Mouse (Mus musculus): ENCODE measurements around the gene Ahdc1.

DNA sequence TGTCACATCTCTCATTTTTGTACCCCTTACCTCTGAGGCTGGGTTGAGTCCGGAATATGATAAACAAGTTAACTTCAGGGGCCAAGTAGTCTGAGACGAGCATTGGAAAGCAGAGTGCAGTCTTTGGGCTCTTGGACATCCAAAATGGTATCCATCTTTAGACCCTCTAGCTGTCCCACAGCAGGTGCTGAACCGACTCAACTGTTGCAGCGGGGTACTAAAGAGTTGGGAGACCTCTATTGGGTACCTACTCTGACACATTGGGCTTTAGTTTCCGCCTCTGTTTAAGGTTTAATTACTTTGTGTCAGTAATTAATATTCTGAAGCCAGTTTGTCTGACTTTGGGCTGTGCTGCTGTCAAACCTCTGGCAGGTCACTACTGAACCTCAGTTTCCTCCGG lies 26.7 kb downstream of the Ahdc1 start:
- TF ChIP-seq CTCF (IDR thresholded peaks at IDR 0.05 in 2 of 3, conservative IDR thresholded peaks at IDR 0.05 in 1 of 3; ENCODE audit: control insufficient read depth in 1 of 3, insufficient read depth in 1 of 3, low read depth in 2 of 3, low read length in 3 of 3, poor library complexity in 1 of 3, severe bottlenecking in 1 of 3) (no peak), TAL1 (IDR thresholded peaks at IDR 0.05; ENCODE audit: low read length) (no peak), KAT2A (conservative IDR thresholded peaks at IDR 0.05; ENCODE audit: low read depth, low read length) (no peak)

All from MEL (cell line).